Mouse (Mus musculus): Measurements from ENCODE around the gene Tjp1. TPM values are rescaled to one million over a fixed set of nuclear protein-coding genes. Genes with fewer than 3 reads are reported as not detected.

Gene Tjp1
- total RNA-seq (2014; rRNA removed) (46.2 and 69.5 TPM in 2 replicates), polyA plus RNA-seq (2015; fragmentation: Nextera tagmentation; extraction: Ambion mirVana) (20.2 and 24.2 TPM in 2 replicates)

- H3K36me3 ChIP-seq (ENCODE audit: insufficient read depth, low read length), result no peaks in the 10 kb centered on the region
- WGBS, result under 1% methylated on average over 86 of the region's 115 CpGs
- peak; percentile 88 for ATAC-seq
Observed at GRCm38 (mm10) chr7:65527071-65528007, at the start of gene Tjp1. Gene Tjp1 (minus strand): TSS chr7:65527781.

GRCm38 (mm10) chr7:65577118-65577517, 49.5 kb upstream of the Tjp1 start:
- WGBS, result 27% methylated on average over 12 of the region's 12 CpGs
- Histone ChIP-seq H3K27me3 (ENCODE audit: insufficient read depth, low read length) (no peaks in the 10 kb centered on the region), H3K4me3 (ENCODE audit: low read length) (no peak overlapping the region; the same call in 1 of the 2 replicates), H3K36me3 (ENCODE audit: insufficient read depth, low read length) (no peaks in the 10 kb centered on the region), H3K9me3 (ENCODE audit: low read length) (no peaks in the 10 kb centered on the region), H3K4me2 (ENCODE audit: low read depth, low read length) (peak overlapping the region; percentile 39), H3K4me1 (ENCODE audit: insufficient read depth, low read length) (peaks cover 5% of the 10 kb centered on the region; the same call in 1 of the 2 replicates), H3K9ac (replicated peaks; ENCODE audit: low read length) (no peak overlapping the region), H3K27ac (peak overlapping the region; percentile 11; the same call in 1 of the 2 replicates)
- ATAC-seq, result peak; percentile 96
- DNase-seq (ENCODE audit: low spot score), result peak; percentile 82
- peak; percentile 23; the same call in 1 of the 2 replicates for TF ChIP-seq CTCF (IDR thresholded peaks at IDR 0.05; ENCODE audit: low read depth)

More at GRCm38 (mm10) chr7:65527071-65528007, at the start of gene Tjp1:
- peak; percentile 83 for DNase-seq (ENCODE audit: low spot score)
- Histone ChIP-seq H3K4me3 (ENCODE audit: low read length) (peak within 1 kb of the TSS; percentile 58), H3K9me3 (ENCODE audit: low read length) (no peaks in the 10 kb centered on the region), H3K27ac (peak within 1 kb of the TSS; percentile 82), H3K9ac (replicated peaks; ENCODE audit: low read length) (peak within 1 kb of the TSS; percentile 79), H3K27me3 (ENCODE audit: insufficient read depth, low read length) (no peaks in the 10 kb centered on the region), H3K4me1 (ENCODE audit: insufficient read depth, low read length) (no peaks in the 10 kb centered on the region; the same call in 1 of the 2 replicates), H3K4me2 (ENCODE audit: low read depth, low read length) (peak within 1 kb of the TSS; percentile 71)
- TF ChIP-seq CTCF (IDR thresholded peaks at IDR 0.05; ENCODE audit: low read depth), result peak; percentile 36

GRCm38 (mm10) chr7:65572731-65573130, 45.1 kb upstream of the Tjp1 start:
- DNase-seq (ENCODE audit: low spot score), result peak; percentile 50
- no peak for ATAC-seq
- Histone ChIP-seq H3K4me3 (ENCODE audit: low read length) (no peak overlapping the region), H3K9me3 (ENCODE audit: low read length) (no peaks in the 10 kb centered on the region), H3K27ac (no peak overlapping the region), H3K9ac (replicated peaks; ENCODE audit: low read length) (no peak overlapping the region), H3K4me2 (ENCODE audit: low read depth, low read length) (no peak overlapping the region), H3K36me3 (ENCODE audit: insufficient read depth, low read length) (no peaks in the 10 kb centered on the region), H3K4me1 (ENCODE audit: insufficient read depth, low read length) (peaks cover 5% of the 10 kb centered on the region; the same call in 1 of the 2 replicates), H3K27me3 (ENCODE audit: insufficient read depth, low read length) (no peaks in the 10 kb centered on the region)
- WGBS, result 29% methylated on average over 5 of the region's 5 CpGs
- no peak for TF ChIP-seq CTCF (IDR thresholded peaks at IDR 0.05; ENCODE audit: low read depth)

- H3K27me3 ChIP-seq (ENCODE audit: insufficient read depth, low read length), result no peaks in the 10 kb centered on the region
- DNase-seq (ENCODE audit: low spot score) (peak; percentile 43), ATAC-seq (no peak)
- H3K4me1 ChIP-seq (ENCODE audit: insufficient read depth, low read length), result no peaks in the 10 kb centered on the region
- no peak overlapping the region for H3K4me3 ChIP-seq (ENCODE audit: low read length)
- 74% methylated on average over 4 of the region's 4 CpGs for WGBS
- H3K36me3 ChIP-seq (ENCODE audit: insufficient read depth, low read length), result no peaks in the 10 kb centered on the region
- no peak overlapping the region for H3K4me2 ChIP-seq (ENCODE audit: low read depth, low read length)
- TF ChIP-seq CTCF (IDR thresholded peaks at IDR 0.05; ENCODE audit: low read depth), result no peak
- no peak overlapping the region for H3K27ac ChIP-seq
- H3K9me3 ChIP-seq (ENCODE audit: low read length), result no peaks in the 10 kb centered on the region
- H3K9ac ChIP-seq (replicated peaks; ENCODE audit: low read length), result no peak overlapping the region
Observed at GRCm38 (mm10) chr7:65570691-65571090, 43.1 kb upstream of the Tjp1 start.

GRCm38 (mm10) chr7:65555996-65556395, 28.4 kb upstream of the Tjp1 start:
- no peak overlapping the region for H3K4me2 ChIP-seq (ENCODE audit: low read depth, low read length)
- H3K9ac ChIP-seq (replicated peaks; ENCODE audit: low read length), result no peak overlapping the region
- no peak overlapping the region for H3K4me3 ChIP-seq (ENCODE audit: low read length)
- DNase-seq (ENCODE audit: low spot score) (peak; percentile 60), ATAC-seq (no peak)
- no peaks in the 10 kb centered on the region for H3K4me1 ChIP-seq (ENCODE audit: insufficient read depth, low read length)
- no peaks in the 10 kb centered on the region for H3K27me3 ChIP-seq (ENCODE audit: insufficient read depth, low read length)
- WGBS, result 22% methylated on average over 1 of the region's 1 CpGs
- TF ChIP-seq CTCF (IDR thresholded peaks at IDR 0.05; ENCODE audit: low read depth), result no peak
- no peaks in the 10 kb centered on the region for H3K9me3 ChIP-seq (ENCODE audit: low read length)
- H3K27ac ChIP-seq, result no peak overlapping the region
- no peaks in the 10 kb centered on the region for H3K36me3 ChIP-seq (ENCODE audit: insufficient read depth, low read length)

GRCm38 (mm10) chr7:65545741-65546140, 18.2 kb upstream of the Tjp1 start:
- no peaks in the 10 kb centered on the region for H3K9me3 ChIP-seq (ENCODE audit: low read length)
- H3K27me3 ChIP-seq (ENCODE audit: insufficient read depth, low read length), result no peaks in the 10 kb centered on the region
- no peak overlapping the region for H3K27ac ChIP-seq
- WGBS, result 40% methylated on average over 5 of the region's 5 CpGs
- ATAC-seq (no peak), DNase-seq (ENCODE audit: low spot score) (no peak)
- H3K4me2 ChIP-seq (ENCODE audit: low read depth, low read length), result no peak overlapping the region
- H3K9ac ChIP-seq (replicated peaks; ENCODE audit: low read length), result no peak overlapping the region
- H3K36me3 ChIP-seq (ENCODE audit: insufficient read depth, low read length), result no peaks in the 10 kb centered on the region
- no peak for TF ChIP-seq CTCF (IDR thresholded peaks at IDR 0.05; ENCODE audit: low read depth)
- no peak overlapping the region for H3K4me3 ChIP-seq (ENCODE audit: low read length)
- no peaks in the 10 kb centered on the region for H3K4me1 ChIP-seq (ENCODE audit: insufficient read depth, low read length)
